Mouse (Mus musculus): ENCODE data around the gene Grid2. TPM values are rescaled to one million over a fixed set of nuclear protein-coding genes. Genes with fewer than 3 reads are reported as not detected.
A peak's percentile ranks its signal among the peaks of the same experiment; 100 is the strongest.

The Grid2 gene
- polyA plus RNA-seq, 1 experiment from 2014 or later, result 0.15 TPM

DNA sequence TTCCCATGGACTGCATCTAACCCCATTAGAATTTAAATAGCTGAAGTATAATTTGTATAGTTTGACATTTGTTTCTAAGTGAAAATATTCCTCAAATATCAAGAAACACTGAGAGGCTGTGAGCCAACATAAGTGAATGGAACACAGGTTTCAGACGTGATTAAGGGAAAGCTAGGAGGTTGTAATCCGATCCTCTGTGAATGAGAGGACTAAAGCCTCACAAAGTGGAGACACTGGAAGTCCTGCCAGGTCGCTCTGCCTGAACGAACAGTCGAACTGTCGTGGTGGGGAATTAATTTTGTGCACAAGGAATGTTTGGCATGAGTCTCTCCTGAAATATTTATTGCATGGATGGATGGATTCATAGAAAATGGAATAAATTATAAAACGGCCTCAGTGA is 1395.1 kb downstream of the Grid2 start:
- H3K9me3 ChIP-seq (ENCODE audit: low read length), result no peaks in the 10 kb centered on the region
- 12% methylated on average over 7 of the region's 7 CpGs for WGBS
- 0 out of 2 replicates have a peak, but pooled peaks have one; percentile 53 for ATAC-seq (ENCODE audit: low FRiP score, low TSS enrichment)
- H3K4me3 ChIP-seq (ENCODE audit: low read length), result no peak overlapping the region
- no peaks in the 10 kb centered on the region for H3K4me1 ChIP-seq (ENCODE audit: insufficient read depth, low read length)
- no peak overlapping the region for H3K9ac ChIP-seq (replicated peaks; ENCODE audit: low read length)
- no peaks in the 10 kb centered on the region for H3K27me3 ChIP-seq (ENCODE audit: insufficient read depth, low read length)
- H3K27ac ChIP-seq (ENCODE audit: low read length), result 0 out of 2 replicates have a peak overlapping the region, but pooled peaks have one; percentile 1
- no peak overlapping the region for H3K4me2 ChIP-seq (replicated peaks; ENCODE audit: low read depth, low read length)
- no peaks in the 10 kb centered on the region for H3K36me3 ChIP-seq (ENCODE audit: insufficient read depth, low read length)

DNA sequence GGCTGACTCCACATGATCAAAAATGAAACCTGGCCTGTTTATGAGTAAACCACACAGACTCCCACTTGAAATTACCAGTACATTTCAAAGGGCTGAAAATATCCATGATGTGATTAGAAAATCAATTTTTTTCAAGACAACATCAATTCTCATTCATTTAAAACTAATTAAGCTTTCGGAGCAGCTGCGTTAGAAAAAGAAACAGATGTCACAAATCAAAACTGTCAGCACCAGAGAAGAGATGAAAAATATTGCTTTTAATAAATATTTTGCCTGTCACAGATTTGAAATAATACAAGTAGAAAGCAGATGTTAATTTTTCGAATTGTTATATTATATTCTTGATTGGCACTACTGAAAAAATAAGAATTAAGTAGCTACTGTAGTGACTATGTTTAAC is 1415.3 kb downstream of the Grid2 start:
- 69% methylated on average over 3 of the region's 3 CpGs for WGBS
- H3K4me3 ChIP-seq (ENCODE audit: low read length), result no peak overlapping the region
- H3K9ac ChIP-seq (replicated peaks; ENCODE audit: low read length), result no peak overlapping the region
- H3K36me3 ChIP-seq (ENCODE audit: insufficient read depth, low read length), result no peaks in the 10 kb centered on the region
- H3K9me3 ChIP-seq (ENCODE audit: low read length), result no peaks in the 10 kb centered on the region
- H3K4me1 ChIP-seq (ENCODE audit: insufficient read depth, low read length), result no peaks in the 10 kb centered on the region
- H3K4me2 ChIP-seq (replicated peaks; ENCODE audit: low read depth, low read length), result no peak overlapping the region
- no peaks in the 10 kb centered on the region for H3K27me3 ChIP-seq (ENCODE audit: insufficient read depth, low read length)
- no peak for ATAC-seq (ENCODE audit: low FRiP score, low TSS enrichment)
- H3K27ac ChIP-seq (ENCODE audit: low read length), result no peak overlapping the region

DNA sequence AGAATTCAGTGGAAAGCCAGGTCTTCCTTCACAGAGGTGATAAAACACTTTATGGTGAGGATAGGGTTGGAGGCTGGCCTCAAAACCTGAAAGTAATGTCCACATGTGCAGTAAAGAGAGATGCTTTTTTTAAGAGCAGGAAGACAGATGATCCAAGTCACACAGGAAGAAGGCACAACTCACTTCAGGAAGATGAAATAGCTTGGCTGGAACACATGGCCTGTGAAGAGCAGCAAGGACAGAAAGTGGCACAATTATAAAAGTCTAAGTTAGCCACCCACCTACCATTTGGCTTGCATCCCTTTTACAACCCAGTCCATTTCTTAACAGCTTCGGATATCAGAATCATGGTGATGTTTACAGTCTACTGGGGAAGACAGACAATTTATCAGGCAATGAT is 1423.1 kb downstream of the Grid2 start:
- no peak for ATAC-seq (ENCODE audit: low FRiP score, low TSS enrichment)
- 35% methylated on average over 1 of the region's 1 CpGs for WGBS
- H3K36me3 ChIP-seq (ENCODE audit: insufficient read depth, low read length), result no peaks in the 10 kb centered on the region
- no peak overlapping the region for H3K4me3 ChIP-seq (ENCODE audit: low read length)
- no peaks in the 10 kb centered on the region for H3K9me3 ChIP-seq (ENCODE audit: low read length)
- no peak overlapping the region for H3K27ac ChIP-seq (ENCODE audit: low read length)
- no peaks in the 10 kb centered on the region for H3K4me1 ChIP-seq (ENCODE audit: insufficient read depth, low read length)
- no peaks in the 10 kb centered on the region for H3K27me3 ChIP-seq (ENCODE audit: insufficient read depth, low read length)
- H3K4me2 ChIP-seq (replicated peaks; ENCODE audit: low read depth, low read length), result no peak overlapping the region
- no peak overlapping the region for H3K9ac ChIP-seq (replicated peaks; ENCODE audit: low read length)

DNA sequence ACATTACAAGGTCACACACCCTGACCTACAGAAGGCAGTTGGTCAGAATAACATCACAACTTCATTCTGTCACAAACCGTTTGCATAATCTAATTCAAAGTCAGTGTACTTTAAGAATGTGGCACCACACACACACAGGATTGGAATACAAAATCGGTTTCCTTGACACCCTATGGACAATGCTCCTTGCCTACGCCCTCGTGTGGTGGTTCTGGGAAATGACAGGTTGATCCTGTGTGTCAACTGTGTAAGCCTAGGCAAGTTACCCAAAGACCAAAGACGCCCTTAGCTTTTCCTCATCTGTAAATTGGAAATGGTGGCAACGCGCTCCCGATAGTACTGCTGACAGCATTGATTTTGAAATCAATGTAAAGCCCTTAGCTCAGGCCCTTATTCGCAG is 1428.3 kb downstream of the Grid2 start:
- H3K4me2 ChIP-seq (replicated peaks; ENCODE audit: low read depth, low read length), result no peak overlapping the region
- H3K9ac ChIP-seq (replicated peaks; ENCODE audit: low read length), result no peak overlapping the region
- no peaks in the 10 kb centered on the region for H3K9me3 ChIP-seq (ENCODE audit: low read length)
- H3K4me3 ChIP-seq (ENCODE audit: low read length), result no peak overlapping the region
- no peaks in the 10 kb centered on the region for H3K36me3 ChIP-seq (ENCODE audit: insufficient read depth, low read length)
- ATAC-seq (ENCODE audit: low FRiP score, low TSS enrichment), result no peak; the same call in 1 of the 2 replicates
- H3K27me3 ChIP-seq (ENCODE audit: insufficient read depth, low read length), result peaks cover 8% of the 10 kb centered on the region; the same call in 1 of the 2 replicates
- no peak overlapping the region for H3K27ac ChIP-seq (ENCODE audit: low read length)
- peaks cover 7% of the 10 kb centered on the region; the same call in 1 of the 2 replicates for H3K4me1 ChIP-seq (ENCODE audit: insufficient read depth, low read length)
- 41% methylated on average over 9 of the region's 9 CpGs for WGBS

DNA sequence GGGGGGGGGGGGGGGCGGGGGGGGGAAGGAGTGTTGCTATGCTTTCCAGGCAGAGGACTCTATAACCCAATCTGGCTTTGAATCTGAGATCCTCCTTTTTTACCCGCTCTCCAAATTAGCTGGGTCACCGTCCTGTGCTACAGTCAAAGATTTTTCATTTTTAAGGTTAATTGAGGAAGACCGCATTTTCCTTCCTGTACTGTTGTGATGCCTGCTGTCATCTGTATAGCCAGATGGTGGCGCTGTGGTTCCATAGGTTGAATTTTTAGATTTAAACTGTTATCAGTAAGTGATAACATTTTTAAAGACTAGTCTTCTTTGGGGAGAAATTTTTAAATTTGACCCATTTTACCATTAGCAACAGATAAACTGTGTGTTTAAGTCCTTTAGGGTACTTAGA is 1429.3 kb downstream of the Grid2 start:
- Histone ChIP-seq H3K4me1 (ENCODE audit: insufficient read depth, low read length) (peaks cover 7% of the 10 kb centered on the region; the same call in 1 of the 2 replicates), H3K36me3 (ENCODE audit: insufficient read depth, low read length) (no peaks in the 10 kb centered on the region), H3K4me2 (replicated peaks; ENCODE audit: low read depth, low read length) (no peak overlapping the region), H3K9ac (replicated peaks; ENCODE audit: low read length) (no peak overlapping the region), H3K27ac (ENCODE audit: low read length) (no peak overlapping the region), H3K4me3 (ENCODE audit: low read length) (no peak overlapping the region), H3K9me3 (ENCODE audit: low read length) (no peaks in the 10 kb centered on the region), H3K27me3 (ENCODE audit: insufficient read depth, low read length) (peaks cover 8% of the 10 kb centered on the region; the same call in 1 of the 2 replicates)
- ATAC-seq (ENCODE audit: low FRiP score, low TSS enrichment), result no peak; the same call in 1 of the 2 replicates
- WGBS, result under 1% methylated on average over 4 of the region's 5 CpGs

DNA sequence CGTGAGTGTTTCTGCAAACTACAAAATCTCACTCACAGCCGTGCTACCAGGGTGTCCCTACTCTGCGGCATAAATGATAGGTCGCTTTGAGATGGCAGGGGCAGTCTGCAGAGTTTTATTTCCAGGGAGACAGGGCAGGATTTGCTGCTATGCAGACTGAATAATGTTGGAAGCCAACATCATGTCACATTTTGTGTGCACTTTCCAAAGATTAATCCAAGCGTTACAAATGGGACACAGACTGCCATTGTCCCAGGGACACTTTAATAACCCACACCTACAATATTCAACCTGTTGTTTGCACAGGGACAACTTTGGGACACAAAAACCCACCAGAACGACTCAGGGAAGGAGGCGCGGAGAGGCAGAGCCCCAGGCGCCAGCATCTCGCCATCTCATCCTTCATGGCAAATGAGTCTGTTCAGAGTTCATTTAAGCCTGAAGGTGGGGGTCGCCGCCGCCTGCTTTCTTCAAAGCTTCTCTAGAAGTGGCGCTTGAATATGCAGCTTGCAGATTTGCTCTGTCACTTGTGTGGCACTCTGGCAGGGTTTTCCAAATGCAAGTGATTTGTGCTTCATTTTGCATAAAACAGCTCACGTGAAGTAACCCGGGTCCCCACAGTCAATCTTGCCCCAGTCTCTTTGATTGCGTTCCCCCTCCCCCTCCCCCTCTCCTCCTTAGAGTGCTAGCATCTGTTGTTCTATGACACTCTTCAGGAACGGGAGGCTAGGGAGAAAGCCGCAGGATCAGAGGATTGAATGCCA is 1432.7 kb downstream of the Grid2 start:
- H3K4me2 ChIP-seq (replicated peaks; ENCODE audit: low read depth, low read length), result peak overlapping the region; percentile 34
- no peak for ATAC-seq (ENCODE audit: low FRiP score, low TSS enrichment)

DNA sequence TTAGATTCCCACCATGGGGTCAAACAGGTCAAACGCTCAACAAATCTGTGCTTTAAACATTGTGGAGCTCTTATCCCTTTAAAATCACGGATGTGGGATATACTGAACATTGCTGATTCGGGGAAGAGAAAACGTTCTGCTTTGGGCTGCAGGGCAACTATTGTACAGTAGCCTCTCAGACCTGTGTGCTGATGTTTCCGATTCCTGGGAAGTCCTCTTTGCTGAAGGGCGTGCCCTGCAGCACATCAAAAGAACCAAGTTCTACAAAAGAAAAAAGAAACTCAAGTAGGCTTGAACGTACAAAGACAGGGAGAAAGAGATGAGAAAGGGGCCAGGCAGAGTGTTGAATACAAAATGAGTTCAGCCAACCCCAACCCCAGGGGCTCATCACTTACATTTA is 1439.0 kb downstream of the Grid2 start:
- Histone ChIP-seq H3K9ac (replicated peaks; ENCODE audit: low read length) (no peak overlapping the region), H3K27me3 (ENCODE audit: insufficient read depth, low read length) (no peaks in the 10 kb centered on the region), H3K36me3 (ENCODE audit: insufficient read depth, low read length) (no peaks in the 10 kb centered on the region), H3K4me1 (ENCODE audit: insufficient read depth, low read length) (no peaks in the 10 kb centered on the region), H3K4me3 (ENCODE audit: low read length) (no peak overlapping the region), H3K27ac (ENCODE audit: low read length) (no peak overlapping the region), H3K4me2 (replicated peaks; ENCODE audit: low read depth, low read length) (no peak overlapping the region), H3K9me3 (ENCODE audit: low read length) (no peaks in the 10 kb centered on the region)
- no peak for ATAC-seq (ENCODE audit: low FRiP score, low TSS enrichment)
- 55% methylated on average over 7 of the region's 7 CpGs for WGBS

More for the DNA sequence above, 1432.7 kb downstream of the Grid2 start:
- Histone ChIP-seq H3K4me1 (ENCODE audit: insufficient read depth, low read length) (peaks cover 7% of the 10 kb centered on the region; the same call in 1 of the 2 replicates), H3K27me3 (ENCODE audit: insufficient read depth, low read length) (peaks cover 8% of the 10 kb centered on the region; the same call in 1 of the 2 replicates), H3K36me3 (ENCODE audit: insufficient read depth, low read length) (no peaks in the 10 kb centered on the region), H3K27ac (ENCODE audit: low read length) (no peak overlapping the region), H3K9ac (replicated peaks; ENCODE audit: low read length) (no peak overlapping the region), H3K4me3 (ENCODE audit: low read length) (0 out of 2 replicates have a peak overlapping the region, but pooled peaks have one; percentile 18), H3K9me3 (ENCODE audit: low read length) (no peaks in the 10 kb centered on the region)
- WGBS, result 7% methylated on average over 19 of the region's 19 CpGs

DNA sequence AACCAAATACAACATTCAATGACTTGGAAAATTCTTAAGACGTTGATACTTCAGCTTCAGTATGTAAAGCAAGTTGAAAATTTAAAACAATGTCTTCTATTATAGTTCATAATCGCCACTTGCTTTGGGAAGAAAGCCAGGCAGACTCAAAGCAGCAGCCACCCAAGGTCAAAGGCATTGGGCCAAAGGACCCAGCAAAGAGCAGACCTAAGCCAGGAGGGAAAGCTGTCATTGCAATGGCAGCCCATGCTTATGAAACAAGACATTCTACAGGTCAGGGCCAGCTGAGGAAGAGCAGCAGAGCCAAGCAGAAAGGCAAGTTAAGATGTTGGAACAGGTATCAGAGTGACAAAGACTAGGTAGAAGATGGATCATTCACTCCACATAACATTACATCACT is 1448.0 kb downstream of the Grid2 start:
- no peak overlapping the region for H3K27ac ChIP-seq (ENCODE audit: low read length)
- no peaks in the 10 kb centered on the region for H3K27me3 ChIP-seq (ENCODE audit: insufficient read depth, low read length)
- H3K9ac ChIP-seq (replicated peaks; ENCODE audit: low read length), result no peak overlapping the region
- H3K4me1 ChIP-seq (ENCODE audit: insufficient read depth, low read length), result no peaks in the 10 kb centered on the region
- H3K4me3 ChIP-seq (ENCODE audit: low read length), result no peak overlapping the region
- 80% methylated on average over 2 of the region's 2 CpGs for WGBS
- ATAC-seq (ENCODE audit: low FRiP score, low TSS enrichment), result no peak
- H3K4me2 ChIP-seq (replicated peaks; ENCODE audit: low read depth, low read length), result no peak overlapping the region
- H3K36me3 ChIP-seq (ENCODE audit: insufficient read depth, low read length), result no peaks in the 10 kb centered on the region
- H3K9me3 ChIP-seq (ENCODE audit: low read length), result no peaks in the 10 kb centered on the region

DNA sequence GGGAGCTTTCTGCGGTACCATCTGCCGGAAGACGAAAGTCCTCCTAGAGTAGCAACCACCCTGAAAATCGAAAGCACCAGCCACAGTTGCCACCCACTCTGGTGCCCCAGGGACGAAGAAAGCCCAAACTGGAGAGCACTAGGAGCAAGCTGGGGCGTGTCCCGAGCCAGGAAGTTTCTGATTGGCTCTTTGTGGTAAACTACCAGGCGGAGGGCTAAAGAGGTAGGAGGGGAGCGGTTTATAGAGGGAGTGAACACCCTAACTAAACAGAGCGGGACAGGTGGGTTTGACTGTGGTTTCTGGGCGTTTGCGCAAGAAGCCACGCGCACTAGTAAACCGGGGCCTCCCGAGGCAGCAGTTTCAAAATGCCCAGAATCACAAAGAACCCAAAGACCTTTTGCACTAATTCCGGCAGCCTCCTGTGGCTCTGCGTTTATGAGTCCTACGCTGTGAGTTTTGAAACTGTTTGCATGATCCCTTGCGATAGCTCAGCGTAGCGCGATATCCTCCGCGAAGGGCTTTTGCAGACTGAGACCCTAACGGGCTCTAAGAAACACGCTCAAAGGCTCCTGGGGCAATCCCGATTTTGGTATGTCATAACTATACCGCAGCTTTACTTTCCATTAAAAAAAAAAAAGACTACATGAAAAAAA is 1472.2 kb downstream of the Grid2 start:
- peak overlapping the region; percentile 42 for H3K4me3 ChIP-seq (ENCODE audit: low read length)
- H3K9me3 ChIP-seq (ENCODE audit: low read length), result no peaks in the 10 kb centered on the region
- WGBS, result under 1% methylated on average over 29 of the region's 29 CpGs
- H3K4me1 ChIP-seq (ENCODE audit: insufficient read depth, low read length), result peaks cover 15% of the 10 kb centered on the region
- no peaks in the 10 kb centered on the region for H3K36me3 ChIP-seq (ENCODE audit: insufficient read depth, low read length)
- H3K4me2 ChIP-seq (replicated peaks; ENCODE audit: low read depth, low read length), result peak overlapping the region; percentile 56
- H3K27me3 ChIP-seq (ENCODE audit: insufficient read depth, low read length), result peaks cover 60% of the 10 kb centered on the region
- H3K9ac ChIP-seq (replicated peaks; ENCODE audit: low read length), result no peak overlapping the region
- peak; percentile 30; the same call in 1 of the 2 replicates for ATAC-seq (ENCODE audit: low FRiP score, low TSS enrichment)
- no peak overlapping the region for H3K27ac ChIP-seq (ENCODE audit: low read length)

Measured in kidney, embryonic 16.5 days (tissue).